Mouse (Mus musculus) ES-Bruce4 (cell line): Measurements from ENCODE around the gene Cap1.
A peak's percentile ranks its signal among the peaks of the same experiment; 100 is the strongest.

Experiments
- CTCF ChIP-seq: IDR thresholded peaks from one replicate; pipeline ENCODE4 v1.8.1; 2011; ENCODE audit warnings: low read depth, low read length
- EP300 ChIP-seq: IDR thresholded peaks from 2 replicates; pipeline ENCODE4 v1.6.1; 2011; ENCODE audit warnings: low read depth, low read length; ENCODE audit not compliant: insufficient read depth
- POLR2A ChIP-seq: IDR thresholded peaks from one replicate; pipeline ENCODE4 v1.8.1; 2011; ENCODE audit warnings: low read length; ENCODE audit not compliant: insufficient read depth

DNA sequence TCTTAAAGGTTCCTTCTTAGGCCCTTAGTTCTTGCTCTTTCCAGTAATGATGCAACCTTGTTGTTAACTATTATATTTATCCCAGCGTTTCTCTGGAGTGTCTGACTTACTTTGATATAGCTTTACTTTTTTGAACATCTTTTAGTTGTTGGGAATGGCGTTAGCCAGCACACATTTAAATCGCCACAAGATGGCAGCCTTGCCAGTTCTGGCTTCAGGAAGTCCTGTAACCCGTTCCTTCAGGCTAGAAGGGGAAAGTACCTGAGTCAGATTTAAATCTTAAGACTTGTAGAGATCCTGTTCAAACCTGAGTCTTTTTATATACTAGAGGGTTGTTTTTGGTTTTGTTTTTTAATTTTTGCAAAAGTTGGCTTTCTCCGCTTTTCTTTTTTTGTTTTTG is 12.5 kb upstream of the Cap1 start:
- peak; percentile 45 for TF ChIP-seq CTCF
- TF ChIP-seq POLR2A = no peak
- no peak for TF ChIP-seq EP300
